Mouse (Mus musculus) liver, embryonic 12.5 days (tissue): ENCODE measurements around the gene Zfp280b. TPM values are rescaled to one million over a fixed set of nuclear protein-coding genes. Genes with fewer than 3 reads are reported as not detected.
"Not testable (repeated sequence)": the region's sequence is repeated elsewhere in the genome, so short reads cannot be mapped to it uniquely, and the experiment has no call there.

ENCODE experiments used
- ATAC-seq: fragments of 200-750 bp; cut with Nextera tagmentation; 2 replicates; pipeline ENCODE4 v1.8.0; 2017; ENCODE audit warnings: moderate number of reproducible peaks, mild to moderate bottlenecking, moderate library complexity
- H3K27ac ChIP-seq: fragments of 300-500 bp; sonication (generic); 2 replicates; pipeline ENCODE4 v1.5.1; 2016; ENCODE audit warnings: mild to moderate bottlenecking
- H3K27me3 ChIP-seq: fragments of 300-500 bp; sonication (generic); replicated peaks from 2 replicates; pipeline ENCODE4 v1.6.1; 2016; ENCODE audit warnings: mild to moderate bottlenecking, moderate library complexity
- H3K36me3 ChIP-seq: fragments of 300-500 bp; sonication (generic); 2 replicates; pipeline ENCODE4 v1.6.1; 2016; ENCODE audit warnings: mild to moderate bottlenecking, moderate library complexity
- H3K4me1 ChIP-seq: fragments of 300-500 bp; sonication (generic); 2 replicates; pipeline ENCODE4 v1.6.1; 2016
- H3K4me2 ChIP-seq: fragments of 300-500 bp; sonication (generic); 2 replicates; pipeline ENCODE4 v1.6.1; 2016; ENCODE audit warnings: mild to moderate bottlenecking, moderate library complexity
- H3K4me3 ChIP-seq: fragments of 300-500 bp; sonication (generic); 2 replicates; pipeline ENCODE4 v1.5.1; 2016; ENCODE audit warnings: mild to moderate bottlenecking, moderate library complexity
- H3K9ac ChIP-seq: fragments of 300-500 bp; sonication (generic); 2 replicates; pipeline ENCODE4 v1.6.1; 2016; ENCODE audit warnings: mild to moderate bottlenecking, moderate library complexity
- H3K9me3 ChIP-seq: fragments of 300-500 bp; sonication (generic); replicated peaks from 2 replicates; pipeline ENCODE4 v1.6.1; 2016; ENCODE audit warnings: mild to moderate bottlenecking, moderate library complexity
- WGBS: fragments of 180-500 bp; shearing (Covaris S2); methylation state at CpG from one replicate; pipeline ENCODE4 v1.1.7; 2016; ENCODE audit not compliant: insufficient replicate concordance; 5-methylcytosine and 5-hydroxymethylcytosine counted together
- polyA plus RNA-seq: library from polyadenylated mRNA; unstranded; fragments of >200 nt; fragmentation: Nextera tagmentation; extraction: Ambion mirVana; gene quantifications from 2 replicates; pipeline ENCODE4 v1.2.1, GENCODE M21; 2016

Gene Zfp280b
- 17.5 and 21.0 TPM in 2 replicates for polyA plus RNA-seq

DNA sequence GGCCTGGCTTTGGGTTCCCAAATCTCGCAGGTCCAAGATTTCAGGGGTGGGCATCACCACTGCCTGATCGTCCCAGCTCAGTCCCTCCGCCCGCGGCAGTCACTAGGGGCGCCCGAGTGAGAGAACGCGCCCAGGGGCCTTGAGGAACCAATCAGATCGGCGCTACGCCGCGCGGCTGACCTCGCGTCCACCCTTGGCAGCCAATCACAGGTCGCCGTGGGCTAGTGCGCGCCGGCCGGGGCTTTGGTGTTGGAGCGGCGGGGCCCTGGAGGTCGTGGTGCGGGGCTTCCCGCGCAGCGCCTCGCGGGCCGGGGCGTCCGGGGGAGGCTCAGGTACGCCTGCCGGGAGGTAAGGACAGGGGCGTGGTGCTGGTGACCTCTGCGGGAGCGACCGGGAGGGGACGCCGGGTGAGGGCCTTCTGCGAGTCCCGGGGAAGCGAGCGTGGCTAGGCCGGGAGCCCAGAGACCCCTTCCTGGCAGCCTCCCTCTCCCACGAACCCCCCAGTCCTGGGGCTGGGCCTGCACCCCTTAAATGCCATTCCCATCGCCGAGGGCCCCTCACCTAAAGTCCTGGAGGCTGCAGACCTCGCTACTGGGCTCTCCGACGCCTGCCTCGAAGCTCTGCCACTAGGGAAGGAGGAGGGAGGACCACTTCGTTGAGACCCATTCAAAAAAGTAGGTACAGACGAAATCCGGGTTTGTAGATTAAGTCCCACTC, at the start of gene Zfp280b:
Zfp280b (plus strand) TSS at position 249 of the 717 bp plus-strand sequence.
- peak; percentile 97 for ATAC-seq
- no peaks in the 10 kb centered on the region for H3K27me3 ChIP-seq
- H3K4me1 ChIP-seq = peaks cover 59% of the 10 kb centered on the region
- H3K4me3 ChIP-seq = peak within 1 kb of the TSS; percentile 77
- H3K9me3 ChIP-seq = no peaks in the 10 kb centered on the region
- WGBS = 3% methylated on average over 57 of the region's 58 CpGs
- peak within 1 kb of the TSS; percentile 70 for H3K27ac ChIP-seq
- peak within 1 kb of the TSS; percentile 85 for H3K9ac ChIP-seq
- H3K4me2 ChIP-seq = peak within 1 kb of the TSS; percentile 86
- H3K36me3 ChIP-seq = peaks cover 23% of the 10 kb centered on the region

DNA sequence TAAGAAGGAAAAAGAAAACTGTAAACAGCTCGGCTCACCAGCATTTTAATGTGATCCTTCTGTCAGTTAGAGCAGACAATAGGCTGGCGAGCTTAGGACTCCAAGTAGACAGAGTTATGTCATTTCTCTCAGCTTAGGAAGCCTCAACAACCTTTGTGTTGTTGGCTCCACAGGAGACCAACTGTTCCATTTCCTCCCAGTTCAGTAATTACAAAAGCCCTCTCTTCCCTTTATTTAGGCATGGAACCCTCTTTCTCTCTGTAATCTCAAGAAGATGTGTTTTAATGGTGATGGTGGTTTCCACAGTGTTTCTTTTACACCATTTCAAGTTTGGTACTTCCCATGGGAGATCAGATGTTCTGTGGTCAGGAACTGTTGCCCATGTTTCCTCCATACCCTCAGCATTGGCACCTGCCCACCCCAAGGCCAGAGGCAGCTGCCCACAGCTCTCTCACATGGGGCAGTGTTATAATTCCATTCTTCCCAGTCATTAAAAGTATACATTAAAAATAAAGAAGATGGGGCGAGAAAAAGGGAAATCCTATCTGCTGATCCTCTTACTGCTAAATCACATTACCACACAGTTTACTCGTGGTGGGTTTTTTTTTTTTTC, 41.9 kb upstream of the Zfp280b start:
- Histone ChIP-seq H3K4me2 (no peak overlapping the region), H3K9me3 (no peaks in the 10 kb centered on the region), H3K4me3 (no peak overlapping the region), H3K4me1 (no peaks in the 10 kb centered on the region), H3K36me3 (no peaks in the 10 kb centered on the region), H3K27ac (no peak overlapping the region), H3K27me3 (no peaks in the 10 kb centered on the region), H3K9ac (no peak overlapping the region)
- ATAC-seq = no peak
- 55% methylated on average over 4 of the region's 4 CpGs for WGBS

DNA sequence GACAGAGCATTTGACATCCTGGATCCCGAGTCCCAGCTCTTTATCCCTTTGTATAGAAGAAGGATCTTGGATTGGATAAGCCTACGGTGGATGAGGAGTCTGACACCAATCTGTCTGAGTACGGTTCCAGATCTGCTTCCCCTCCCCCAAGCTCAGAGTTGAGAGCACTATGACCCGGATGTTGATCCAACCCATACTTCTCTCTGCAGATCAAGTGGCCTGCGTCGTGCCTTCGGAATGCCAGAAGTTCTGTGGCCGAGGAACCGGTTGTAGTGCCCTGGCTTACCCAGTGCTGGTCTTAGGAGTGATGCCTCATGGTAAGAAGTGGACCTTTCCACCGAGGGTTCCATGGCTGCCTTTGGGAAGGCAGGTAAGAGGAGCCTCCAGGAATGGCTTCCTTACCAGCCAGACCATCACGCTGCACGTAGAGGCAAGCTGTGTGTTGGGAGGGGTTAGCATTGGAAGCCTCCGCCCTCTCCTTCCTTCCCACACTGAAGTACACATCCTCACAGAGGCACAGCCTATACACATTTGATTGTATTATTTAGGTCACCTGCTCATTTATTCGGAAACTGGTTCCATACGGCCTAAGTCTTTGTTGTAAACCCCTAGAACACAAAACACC, 38.7 kb upstream of the Zfp280b start:
- Histone ChIP-seq H3K4me1 (no peaks in the 10 kb centered on the region), H3K4me3 (no peak overlapping the region), H3K4me2 (no peak overlapping the region), H3K27me3 (0 out of 2 replicates have a peak, but pooled peaks cover 3% of the 10 kb centered on the region), H3K9me3 (no peaks in the 10 kb centered on the region), H3K36me3 (no peaks in the 10 kb centered on the region), H3K9ac (no peak overlapping the region), H3K27ac (no peak overlapping the region)
- ATAC-seq = no peak
- WGBS = 65% methylated on average over 15 of the region's 15 CpGs

DNA sequence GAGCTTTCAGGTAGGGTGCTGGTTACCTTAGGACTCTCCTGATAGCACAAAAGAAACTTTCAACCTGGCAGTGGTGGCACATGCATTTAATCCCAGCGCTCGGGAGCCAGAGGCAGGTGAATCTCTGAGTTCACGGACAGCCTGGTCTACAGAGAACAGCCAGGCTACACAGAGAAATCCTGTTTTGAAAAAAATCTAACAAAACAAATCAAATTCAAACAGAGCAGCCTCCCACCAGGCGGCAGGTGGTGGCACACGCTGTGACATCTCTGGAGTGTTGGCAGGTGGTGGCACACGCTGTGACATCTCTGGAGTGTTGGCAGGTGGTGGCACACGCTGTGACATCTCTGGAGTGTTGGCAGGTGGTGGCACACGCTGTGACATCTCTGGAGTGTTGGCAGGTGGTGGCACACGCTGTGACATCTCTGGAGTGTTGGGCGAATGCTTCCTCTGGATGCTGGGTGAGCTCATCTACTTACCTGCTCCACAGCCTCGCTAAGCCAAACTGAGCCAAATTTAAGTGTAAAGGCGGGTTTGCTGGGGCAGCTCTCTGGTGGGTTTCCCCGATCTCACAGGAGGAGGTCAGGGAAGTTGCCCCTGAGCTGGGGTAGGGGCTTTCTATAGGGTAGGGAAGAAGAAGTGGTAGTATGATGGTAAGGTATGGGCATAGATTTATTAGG, 37.8 kb upstream of the Zfp280b start:
- not testable (repeated sequence) for ATAC-seq, H3K27me3 ChIP-seq, H3K4me2 ChIP-seq, H3K27ac ChIP-seq, H3K9ac ChIP-seq, H3K36me3 ChIP-seq, H3K4me1 ChIP-seq, H3K9me3 ChIP-seq, H3K4me3 ChIP-seq
- whole genome bisulfite sequencing = 63% methylated on average over 13 of the region's 13 CpGs

DNA sequence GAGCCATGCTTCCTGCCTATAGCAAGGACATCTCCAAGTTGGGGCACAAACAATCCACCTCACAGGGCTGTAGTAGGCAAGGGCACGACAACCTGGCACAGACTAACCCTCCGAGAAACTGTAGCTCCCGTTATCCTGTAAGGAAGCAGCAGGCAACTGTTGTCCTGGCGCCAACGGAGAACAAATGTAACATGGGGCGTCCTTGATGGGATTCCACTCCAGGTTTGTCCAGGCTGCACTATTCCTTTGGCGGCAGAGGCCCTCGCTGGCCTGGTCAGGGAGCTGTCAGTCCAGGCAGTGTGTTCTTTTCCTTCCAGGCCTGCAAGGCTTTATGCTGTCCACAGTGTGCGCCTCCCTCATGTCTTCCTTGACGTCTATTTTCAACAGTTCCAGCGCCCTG, 37.0 kb upstream of the Zfp280b start:
- Histone ChIP-seq H3K4me3 (no peak overlapping the region), H3K36me3 (no peaks in the 10 kb centered on the region), H3K4me2 (no peak overlapping the region), H3K4me1 (no peaks in the 10 kb centered on the region), H3K27ac (no peak overlapping the region), H3K27me3 (0 out of 2 replicates have a peak, but pooled peaks cover 3% of the 10 kb centered on the region), H3K9me3 (no peaks in the 10 kb centered on the region), H3K9ac (no peak overlapping the region)
- 79% methylated on average over 11 of the region's 11 CpGs for WGBS
- no peak for ATAC-seq

DNA sequence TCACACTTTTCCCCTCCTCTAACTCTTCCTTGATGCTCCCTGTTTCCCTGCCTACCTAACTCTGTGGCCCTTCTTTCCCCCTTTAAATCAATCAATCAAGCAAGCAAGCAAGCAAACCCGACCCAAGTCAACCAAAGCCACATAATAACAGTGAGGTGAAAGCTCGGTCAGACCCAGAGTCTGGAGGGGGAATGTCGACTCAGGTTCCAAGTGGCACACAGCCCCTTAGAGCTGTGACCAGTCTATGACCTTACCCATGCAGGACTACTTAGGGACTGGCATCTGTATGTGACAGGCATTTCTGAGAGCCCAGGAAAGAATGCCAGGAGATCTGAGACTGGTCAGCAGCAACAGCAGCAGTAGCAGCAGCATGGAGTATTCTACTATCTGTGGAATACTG, 36.1 kb upstream of the Zfp280b start:
- no peaks in the 10 kb centered on the region for H3K36me3 ChIP-seq
- no peaks in the 10 kb centered on the region for H3K4me1 ChIP-seq
- H3K9ac ChIP-seq = no peak overlapping the region
- H3K27ac ChIP-seq = no peak overlapping the region
- no peak overlapping the region for H3K4me3 ChIP-seq
- WGBS = 44% methylated on average over 3 of the region's 3 CpGs
- 0 out of 2 replicates have a peak, but pooled peaks cover 8% of the 10 kb centered on the region for H3K27me3 ChIP-seq
- no peak for ATAC-seq
- no peaks in the 10 kb centered on the region for H3K9me3 ChIP-seq
- H3K4me2 ChIP-seq = no peak overlapping the region

DNA sequence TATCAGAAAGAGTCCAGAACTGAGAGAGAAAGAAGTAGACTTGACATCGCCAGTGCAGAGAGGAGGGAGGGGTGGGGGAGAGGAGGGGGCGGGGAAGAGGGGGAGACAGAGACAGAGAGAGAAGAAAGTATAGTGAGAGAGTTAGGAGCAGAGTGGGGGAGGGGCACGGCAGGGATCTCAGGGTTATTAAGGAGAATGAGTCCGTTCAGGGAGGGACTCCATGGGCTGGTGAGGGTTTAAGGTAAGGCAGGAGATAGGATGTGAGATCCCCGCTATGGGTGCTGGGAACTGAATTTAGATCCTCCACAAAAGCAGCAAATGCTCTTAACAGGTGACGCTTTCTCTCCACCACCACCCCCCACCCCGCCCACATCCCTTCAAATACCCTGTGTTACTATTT, 31.3 kb upstream of the Zfp280b start:
- H3K4me3 ChIP-seq = no peak overlapping the region
- H3K9ac ChIP-seq = no peak overlapping the region
- no peaks in the 10 kb centered on the region for H3K4me1 ChIP-seq
- 31% methylated on average over 7 of the region's 7 CpGs for WGBS
- H3K4me2 ChIP-seq = no peak overlapping the region
- H3K36me3 ChIP-seq = no peaks in the 10 kb centered on the region
- no peak overlapping the region for H3K27ac ChIP-seq
- H3K27me3 ChIP-seq = 0 out of 2 replicates have a peak, but pooled peaks cover 9% of the 10 kb centered on the region
- H3K9me3 ChIP-seq = no peaks in the 10 kb centered on the region
- no peak for ATAC-seq

DNA sequence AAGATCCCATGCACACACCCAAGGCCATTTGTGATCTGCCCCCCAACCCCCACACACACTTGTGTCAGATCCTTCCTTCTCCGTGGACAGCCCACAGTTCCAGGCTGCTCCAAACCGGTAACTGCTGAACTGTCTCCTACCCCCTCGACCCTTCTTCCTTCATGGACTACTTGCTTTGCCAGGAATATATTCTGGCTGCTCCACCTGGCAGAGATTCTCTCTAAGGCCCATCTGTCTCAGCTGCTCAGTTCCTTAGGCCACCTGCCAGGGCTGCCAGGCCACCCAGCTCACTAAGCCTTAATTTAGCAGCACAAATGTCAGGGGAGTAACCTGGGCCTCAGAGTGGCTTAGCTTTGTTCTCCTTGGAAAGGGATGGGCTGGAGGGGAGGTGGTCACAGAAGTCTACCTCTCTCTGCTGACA, 30.3 kb upstream of the Zfp280b start:
- no peak for ATAC-seq
- Histone ChIP-seq H3K4me3 (no peak overlapping the region), H3K36me3 (no peaks in the 10 kb centered on the region), H3K9ac (no peak overlapping the region), H3K4me2 (no peak overlapping the region), H3K4me1 (no peaks in the 10 kb centered on the region), H3K27ac (no peak overlapping the region), H3K27me3 (0 out of 2 replicates have a peak, but pooled peaks cover 6% of the 10 kb centered on the region), H3K9me3 (no peaks in the 10 kb centered on the region)
- 34% methylated on average over 3 of the region's 3 CpGs for WGBS

DNA sequence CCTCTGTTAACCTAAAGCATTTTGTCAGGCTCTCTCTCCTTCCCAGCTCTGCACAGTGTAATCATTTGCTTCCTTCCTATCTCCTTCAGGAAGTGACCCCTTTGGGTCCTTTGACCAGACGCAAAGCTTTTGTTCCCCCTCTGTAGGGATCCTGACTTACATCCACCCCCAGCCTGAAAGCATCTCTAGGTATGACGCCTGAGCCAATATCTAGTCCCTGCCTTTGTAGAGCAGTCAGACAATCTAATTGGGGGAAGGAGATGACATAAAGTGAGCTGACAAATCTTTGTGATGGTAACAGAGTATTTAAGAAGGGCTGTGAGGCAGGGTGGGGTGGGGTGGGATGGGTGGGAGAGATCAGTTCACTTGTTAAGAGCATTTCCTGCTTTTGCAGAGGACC, 29.8 kb upstream of the Zfp280b start:
- Histone ChIP-seq H3K4me2 (no peak overlapping the region), H3K9me3 (no peaks in the 10 kb centered on the region), H3K27ac (no peak overlapping the region), H3K9ac (no peak overlapping the region), H3K4me1 (no peaks in the 10 kb centered on the region), H3K27me3 (0 out of 2 replicates have a peak, but pooled peaks cover 6% of the 10 kb centered on the region), H3K36me3 (no peaks in the 10 kb centered on the region), H3K4me3 (no peak overlapping the region)
- WGBS = 23% methylated on average over 2 of the region's 2 CpGs
- no peak for ATAC-seq

DNA sequence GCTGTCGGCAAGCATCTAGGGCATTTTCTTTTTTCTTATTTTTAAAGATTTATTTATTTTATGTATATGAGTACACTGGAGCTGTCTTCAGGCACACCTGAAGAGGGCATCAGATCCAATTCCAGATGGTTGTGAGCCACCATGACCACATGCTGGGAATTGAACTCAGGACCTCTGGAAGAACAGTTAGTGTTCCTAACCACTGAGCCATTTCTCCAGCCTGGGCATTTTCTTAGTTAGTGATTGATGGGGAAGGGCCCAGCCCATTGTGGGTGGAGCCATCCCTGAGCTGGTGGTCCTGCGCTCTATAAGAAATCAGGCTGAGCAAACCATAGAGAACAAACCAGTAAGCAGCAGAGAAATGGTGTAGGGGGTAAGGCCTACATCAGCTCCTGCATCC, 29.2 kb upstream of the Zfp280b start:
- no peaks in the 10 kb centered on the region for H3K36me3 ChIP-seq
- no peaks in the 10 kb centered on the region for H3K9me3 ChIP-seq
- no peak for ATAC-seq
- H3K9ac ChIP-seq = no peak overlapping the region
- 72% methylated on average over 2 of the region's 2 CpGs for WGBS
- no peak overlapping the region for H3K27ac ChIP-seq
- no peak overlapping the region for H3K4me3 ChIP-seq
- 0 out of 2 replicates have a peak, but pooled peaks cover 6% of the 10 kb centered on the region for H3K27me3 ChIP-seq
- no peaks in the 10 kb centered on the region for H3K4me1 ChIP-seq
- H3K4me2 ChIP-seq = no peak overlapping the region

DNA sequence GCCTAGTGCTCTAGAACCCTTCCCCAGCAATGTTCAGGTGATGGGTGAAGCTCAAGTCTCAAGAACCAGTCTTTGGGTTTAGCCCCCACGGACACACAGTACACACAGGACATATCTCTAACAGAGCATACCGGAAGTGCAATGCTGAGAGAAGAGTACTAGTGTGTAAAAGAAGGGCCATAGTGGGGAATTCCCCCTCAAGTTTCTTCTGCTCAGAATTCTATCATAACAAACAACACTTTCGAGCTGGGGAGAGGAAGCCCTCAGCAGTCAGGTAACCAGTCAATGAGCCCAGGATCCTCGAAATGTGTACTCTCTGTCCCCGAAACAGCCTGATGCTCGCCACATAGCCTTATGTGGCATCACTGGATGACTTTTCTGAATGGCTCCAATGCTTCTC, 26.1 kb upstream of the Zfp280b start:
- WGBS = 61% methylated on average over 6 of the region's 6 CpGs
- Histone ChIP-seq H3K4me3 (no peak overlapping the region), H3K27me3 (0 out of 2 replicates have a peak, but pooled peaks cover under 1% of the 10 kb centered on the region), H3K36me3 (no peaks in the 10 kb centered on the region), H3K4me2 (no peak overlapping the region), H3K4me1 (no peaks in the 10 kb centered on the region), H3K9me3 (no peaks in the 10 kb centered on the region), H3K27ac (no peak overlapping the region), H3K9ac (no peak overlapping the region)
- ATAC-seq = no peak

DNA sequence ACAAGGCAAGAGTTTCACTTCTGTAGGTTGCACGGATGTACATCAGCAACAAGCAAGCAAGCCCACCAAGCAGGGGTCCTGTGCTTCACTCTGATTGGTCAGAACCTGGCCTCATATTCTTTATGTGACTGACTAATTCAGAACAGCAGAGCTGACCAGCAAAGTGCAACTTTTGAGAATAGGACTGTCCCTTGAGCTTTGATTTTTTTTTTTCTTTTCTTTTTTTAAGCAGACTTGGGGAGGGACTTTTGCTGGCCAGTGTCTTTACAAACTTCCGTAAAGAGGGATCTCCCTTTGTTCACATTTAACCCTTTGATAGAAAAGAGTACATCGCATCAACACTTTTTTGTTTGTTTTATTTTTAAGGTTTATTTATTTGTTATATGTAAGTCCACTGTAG, 22.6 kb upstream of the Zfp280b start:
- ATAC-seq = no peak
- Histone ChIP-seq H3K4me1 (no peaks in the 10 kb centered on the region), H3K4me2 (no peak overlapping the region), H3K27ac (no peak overlapping the region), H3K27me3 (no peaks in the 10 kb centered on the region), H3K4me3 (no peak overlapping the region), H3K9ac (no peak overlapping the region), H3K36me3 (no peaks in the 10 kb centered on the region), H3K9me3 (no peaks in the 10 kb centered on the region)
- 73% methylated on average over 3 of the region's 3 CpGs for WGBS
